Mouse (Mus musculus) cerebellum, adult 2 months (tissue): ENCODE measurements at regions not wholly inside any gene's neighbourhood (a gene's known extent, or its start where the extent isn't known, plus 50 kb on each side); places are given as distances from the start of the nearest gene placed in this dataset.
"Not testable (repeated sequence)": the region's sequence is repeated elsewhere in the genome, so short reads cannot be mapped to it uniquely, and the experiment has no call there.

Experiments
- CTCF ChIP-seq: fragments of 200-500 bp; IDR thresholded peaks from 2 replicates; pipeline ENCODE4 v1.5.1; 2011; ENCODE audit warnings: low read depth, mild to moderate bottlenecking, control low read depth, low read length, moderate library complexity, borderline replicate concordance; ENCODE audit not compliant: insufficient read depth
- POLR2A ChIP-seq: fragments of 200-500 bp; IDR thresholded peaks from 2 replicates; pipeline ENCODE4 v1.6.1; 2011; ENCODE audit warnings: low read length, control low read depth, borderline replicate concordance; ENCODE audit not compliant: insufficient read depth

DNA sequence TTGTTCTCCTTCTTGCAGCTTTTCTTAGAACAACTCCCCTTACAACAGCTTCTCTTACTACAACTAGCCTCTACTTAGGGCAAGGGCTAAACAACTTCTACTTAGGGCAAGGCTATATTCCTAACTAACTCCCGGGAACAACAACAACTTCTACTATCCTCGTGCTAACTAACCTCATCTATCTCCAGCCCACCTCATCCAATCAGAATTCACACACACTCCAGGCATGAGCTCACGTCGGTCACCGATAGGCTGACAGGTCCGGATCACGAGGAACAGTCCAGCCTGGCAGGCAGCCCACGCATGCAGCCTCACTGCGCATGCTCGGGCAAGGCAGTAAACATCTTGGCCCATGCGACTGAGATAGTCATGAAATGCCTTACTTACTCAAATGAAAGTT lies 53.3 kb upstream of the Emcn start:
- TF ChIP-seq POLR2A, CTCF: not testable (repeated sequence)
